Mouse (Mus musculus) intestine, postnatal 0 days (tissue): ENCODE measurements around the gene Htr6. TPM values are rescaled to one million over a fixed set of nuclear protein-coding genes. Genes with fewer than 3 reads are reported as not detected.
A peak's percentile ranks its signal among the peaks of the same experiment; 100 is the strongest.

Experiments used
- ATAC-seq: fragments of 200-750 bp; cut with Nextera tagmentation; 2 replicates; pipeline ENCODE4 v1.8.0; 2017; ENCODE audit warnings: mild to moderate bottlenecking, moderate TSS enrichment, moderate library complexity
- H3K27ac ChIP-seq: fragments of 300-500 bp; sonication (generic); 2 replicates; pipeline ENCODE4 v1.5.1; 2014; ENCODE audit warnings: mild to moderate bottlenecking, low read depth, low read length, moderate library complexity
- H3K27me3 ChIP-seq: fragments of 300-500 bp; sonication (generic); replicated peaks from 2 replicates; pipeline ENCODE4 v1.6.1; 2014; ENCODE audit warnings: low read length, mixed read lengths; ENCODE audit not compliant: control insufficient read depth, insufficient read depth
- H3K36me3 ChIP-seq: fragments of 300-500 bp; sonication (generic); 2 replicates; pipeline ENCODE4 v1.6.1; 2014; ENCODE audit warnings: mild to moderate bottlenecking, moderate library complexity; ENCODE audit not compliant: control insufficient read depth, insufficient read depth
- H3K4me1 ChIP-seq: fragments of 300-500 bp; sonication (generic); replicated peaks from 2 replicates; pipeline ENCODE4 v1.6.1; 2014; ENCODE audit warnings: antibody characterized with exemption, low read length, mixed read lengths; ENCODE audit not compliant: control insufficient read depth, insufficient read depth
- H3K4me2 ChIP-seq: fragments of 300-500 bp; sonication (generic); replicated peaks from 2 replicates; pipeline ENCODE4 v1.6.1; 2014; ENCODE audit warnings: low read depth, mild to moderate bottlenecking, moderate library complexity
- H3K4me3 ChIP-seq: fragments of 300-500 bp; sonication (generic); 2 replicates; pipeline ENCODE4 v1.5.1; 2014; ENCODE audit warnings: low read depth, low read length
- H3K9ac ChIP-seq: fragments of 300-500 bp; sonication (generic); 2 replicates; pipeline ENCODE4 v1.6.1; 2014; ENCODE audit warnings: mild to moderate bottlenecking, low read depth, low read length
- H3K9me3 ChIP-seq: fragments of 300-500 bp; sonication (generic); 2 replicates; pipeline ENCODE4 v1.6.1; 2016; ENCODE audit warnings: mixed run types; ENCODE audit not compliant: control insufficient read depth
- CTCF ChIP-seq: sonication (generic); IDR thresholded peaks from 2 replicates; pipeline ENCODE4 v1.5.1; 2016; ENCODE audit warnings: low read depth, mild to moderate bottlenecking, control low read depth, antibody characterized with exemption, moderate library complexity
- WGBS: fragments of 180-500 bp; shearing (Covaris S2); extraction: QIAGEN DNeasy Blood & Tissue Kit; methylation state at CpG from one replicate; pipeline ENCODE4 v1.1.7; 2014; 5-methylcytosine and 5-hydroxymethylcytosine counted together
- polyA plus RNA-seq: library from polyadenylated mRNA; unstranded; fragments of >200 nt; fragmentation: Nextera tagmentation; extraction: Ambion mirVana; gene quantifications from 2 replicates; pipeline ENCODE4 v1.2.1, GENCODE M21; 2015

The Htr6 gene
- polyA plus RNA-seq, 1 experiment from 2014 or later: not detected

- Histone ChIP-seq H3K36me3 (no peaks in the 10 kb centered on the region; the same call in 1 of the 2 replicates), H3K27me3 (0 out of 2 replicates have a peak, but pooled peaks cover 12% of the 10 kb centered on the region), H3K4me1 (0 out of 2 replicates have a peak, but pooled peaks cover 8% of the 10 kb centered on the region), H3K4me2 (no peak overlapping the region), H3K27ac (no peak overlapping the region), H3K9ac (no peak overlapping the region), H3K4me3 (no peak overlapping the region), H3K9me3 (no peaks in the 10 kb centered on the region)
- TF ChIP-seq CTCF: no peak
- no peak for ATAC-seq
- WGBS: 40% methylated on average over 5 of the region's 5 CpGs
These were observed 20.8 kb upstream of the Htr6 start for GRCm38 (mm10) chr4:139096201-139096600.

GRCm38 (mm10) chr4:139095406-139095805 is 20.0 kb upstream of the Htr6 start:
- no peaks in the 10 kb centered on the region for H3K9me3 ChIP-seq
- H3K36me3 ChIP-seq: no peaks in the 10 kb centered on the region; the same call in 1 of the 2 replicates
- H3K4me2 ChIP-seq: no peak overlapping the region
- no peak overlapping the region for H3K27ac ChIP-seq
- 0 out of 2 replicates have a peak, but pooled peaks cover 8% of the 10 kb centered on the region for H3K4me1 ChIP-seq
- no peak overlapping the region for H3K4me3 ChIP-seq
- WGBS: 33% methylated on average over 1 of the region's 1 CpGs
- no peak overlapping the region for H3K9ac ChIP-seq
- H3K27me3 ChIP-seq: 0 out of 2 replicates have a peak, but pooled peaks cover 17% of the 10 kb centered on the region
- no peak for ATAC-seq
- TF ChIP-seq CTCF: no peak

- peak overlapping the region; percentile 65 for H3K4me3 ChIP-seq
- H3K27ac ChIP-seq: no peak overlapping the region
- 0 out of 2 replicates have a peak, but pooled peaks cover 17% of the 10 kb centered on the region for H3K27me3 ChIP-seq
- no peak for ATAC-seq
- peak overlapping the region; percentile 93 for H3K4me2 ChIP-seq
- no peaks in the 10 kb centered on the region; the same call in 1 of the 2 replicates for H3K36me3 ChIP-seq
- WGBS: 35% methylated on average over 13 of the region's 13 CpGs
- peaks cover 8% of the 10 kb centered on the region; the same call in 1 of the 2 replicates for H3K4me1 ChIP-seq
- H3K9ac ChIP-seq: no peak overlapping the region; the same call in 1 of the 2 replicates
- TF ChIP-seq CTCF: no peak
- no peaks in the 10 kb centered on the region for H3K9me3 ChIP-seq
These were observed 17.8 kb upstream of the Htr6 start for GRCm38 (mm10) chr4:139093196-139093530.

- Histone ChIP-seq H3K9ac (peak within 1 kb of the TSS; percentile 64), H3K4me1 (peaks cover 8% of the 10 kb centered on the region; the same call in 1 of the 2 replicates), H3K4me3 (peak within 1 kb of the TSS; percentile 65), H3K4me2 (peak within 1 kb of the TSS; percentile 93), H3K9me3 (no peaks in the 10 kb centered on the region), H3K27me3 (0 out of 2 replicates have a peak, but pooled peaks cover 17% of the 10 kb centered on the region), H3K36me3 (no peaks in the 10 kb centered on the region; the same call in 1 of the 2 replicates), H3K27ac (no peak within 1 kb of the TSS)
- under 1% methylated on average over 98 of the region's 105 CpGs for WGBS
- TF ChIP-seq CTCF: no peak
- no peak for ATAC-seq
These were observed 17.2 kb upstream of the Htr6 start, which contains the start of gene Nbl1 for GRCm38 (mm10) chr4:139092356-139093195. Gene Nbl1, minus strand, starts transcription at chr4:139092993.

- Histone ChIP-seq H3K4me3 (peak overlapping the region; percentile 65), H3K4me1 (peaks cover 8% of the 10 kb centered on the region; the same call in 1 of the 2 replicates), H3K9me3 (no peaks in the 10 kb centered on the region), H3K27ac (no peak overlapping the region), H3K36me3 (no peaks in the 10 kb centered on the region; the same call in 1 of the 2 replicates), H3K9ac (peak overlapping the region; percentile 64; the same call in 1 of the 2 replicates), H3K27me3 (0 out of 2 replicates have a peak, but pooled peaks cover 17% of the 10 kb centered on the region), H3K4me2 (peak overlapping the region; percentile 93)
- ATAC-seq: no peak
- 18% methylated on average over 28 of the region's 28 CpGs for WGBS
- no peak for TF ChIP-seq CTCF
These were observed 16.3 kb upstream of the Htr6 start for GRCm38 (mm10) chr4:139091478-139092355.
